Mouse (Mus musculus): ENCODE data around the gene Aldh16a1.
"Not testable (repeated sequence)": the region's sequence is repeated elsewhere in the genome, so short reads cannot be mapped to it uniquely, and the experiment has no call there.

The Aldh16a1 gene

GRCm38 (mm10) chr7:45134544-45135026 is 19.8 kb downstream of the Aldh16a1 start:
- DNase-seq (ENCODE audit: low read depth) = peak; percentile 74

GRCm38 (mm10) chr7:45133446-45134159 is 20.8 kb downstream of the Aldh16a1 start:
- no peak for DNase-seq (ENCODE audit: low read depth)

- DNase-seq (ENCODE audit: low read depth) = no peak
These were observed 22.5 kb downstream of the Aldh16a1 start for GRCm38 (mm10) chr7:45131850-45132249.

DNA sequence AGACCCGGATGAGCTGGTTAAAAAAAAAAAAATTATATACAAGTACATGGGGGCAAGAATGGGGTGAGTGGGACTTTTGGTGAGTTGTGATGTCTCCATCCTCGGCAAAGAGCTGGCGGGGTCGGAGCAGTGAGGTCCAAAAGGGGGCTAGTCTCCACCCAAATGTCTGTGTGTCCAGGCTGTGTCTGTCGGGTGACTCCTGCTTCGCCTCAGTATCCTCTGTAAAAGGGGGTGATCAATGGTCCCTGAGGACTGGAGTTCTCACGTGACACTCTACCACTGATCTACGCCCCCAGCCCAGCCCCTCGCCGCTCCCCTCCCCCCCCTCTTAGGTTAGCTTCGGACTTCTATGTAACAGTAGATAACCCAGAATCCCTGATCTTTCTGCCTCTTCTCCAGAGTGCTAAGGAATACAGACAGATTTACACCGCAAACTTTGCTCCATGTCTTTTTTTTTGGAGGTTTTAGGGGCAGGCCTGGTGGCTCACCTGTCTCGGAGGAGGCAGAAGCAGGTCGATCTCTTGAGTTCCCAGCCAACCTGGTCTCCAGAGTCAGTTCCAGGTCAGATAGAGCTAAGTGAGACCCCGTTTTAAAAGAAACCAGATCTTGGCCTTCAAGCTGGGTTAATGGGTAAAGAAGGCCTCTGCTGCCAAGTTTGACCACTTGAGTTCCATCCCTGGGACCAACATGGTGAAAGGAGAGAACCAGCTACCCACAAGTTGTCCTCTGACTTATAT is 24.4 kb downstream of the Aldh16a1 start:
- no peak for DNase-seq (ENCODE audit: low read depth)

DNA sequence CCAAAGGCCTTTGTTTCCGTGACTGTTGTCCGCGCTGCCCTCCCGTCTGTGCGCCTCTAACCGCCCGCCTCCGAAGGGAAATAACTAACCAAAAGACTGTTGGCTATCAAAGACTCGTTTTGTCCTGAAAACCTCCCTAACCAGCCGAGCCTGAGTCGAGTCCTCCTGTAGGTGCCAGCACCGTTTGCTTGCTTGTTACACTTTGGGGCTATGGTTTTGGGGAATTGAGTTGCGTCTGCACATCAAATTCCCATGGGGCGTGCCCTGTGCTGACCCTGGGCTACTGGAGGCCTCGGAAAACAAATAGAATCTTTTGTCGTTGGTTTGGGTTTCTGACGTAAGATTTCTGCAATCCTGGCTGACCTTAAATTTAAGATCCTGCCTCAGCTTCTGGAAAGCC is 25.1 kb downstream of the Aldh16a1 start:
- DNase-seq (ENCODE audit: low read depth) = no peak

GRCm38 (mm10) chr7:45128624-45129246 is 25.6 kb downstream of the Aldh16a1 start, which contains the start of gene Rpl13a:
Gene Rpl13a (minus strand): TSS chr7:45128761.
- peak; percentile 99 for DNase-seq (ENCODE audit: low read depth)

GRCm38 (mm10) chr7:45127700-45128224 is 26.6 kb downstream of the Aldh16a1 start:
- no peak for DNase-seq (ENCODE audit: low read depth)

DNA sequence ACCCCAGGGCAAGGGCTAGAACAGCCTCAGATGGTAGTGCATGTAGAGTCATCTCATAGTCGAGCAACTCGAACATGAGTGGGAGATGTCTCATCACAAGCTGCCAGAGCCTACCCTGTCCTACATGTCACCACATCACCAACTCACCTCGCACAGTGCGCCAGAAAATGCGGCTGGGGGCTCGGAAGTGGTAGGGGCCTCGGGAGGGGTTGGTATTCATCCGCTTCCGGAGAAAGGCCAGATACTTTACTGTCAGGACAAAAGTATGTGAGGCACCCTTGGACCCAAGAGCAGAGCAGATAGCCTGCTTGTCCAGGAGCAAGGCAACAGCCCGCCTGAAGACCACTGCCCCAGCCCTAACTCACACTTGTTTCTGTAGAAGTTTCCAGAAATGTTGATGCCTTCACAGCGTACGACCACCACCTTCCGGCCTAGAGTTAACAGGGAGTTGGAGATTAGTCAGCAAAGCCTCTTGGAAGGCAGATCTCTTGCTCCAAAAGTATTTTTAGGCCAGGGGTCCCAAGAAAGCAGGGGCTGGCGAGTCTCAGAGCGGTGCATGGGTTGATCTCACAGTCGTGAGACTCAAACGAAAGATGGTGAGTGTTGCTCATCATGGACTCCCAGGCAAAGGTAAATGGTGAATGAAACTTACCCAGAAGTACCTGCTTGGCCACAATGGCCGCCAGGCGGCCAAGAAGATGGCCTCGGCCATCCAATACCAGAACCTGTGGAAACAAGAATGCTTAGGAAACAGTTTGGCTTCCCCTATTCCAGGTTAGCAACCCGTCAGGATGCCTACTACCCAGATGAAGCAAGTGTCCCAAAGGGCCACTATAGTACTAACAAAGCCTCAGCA is 27.3 kb downstream of the Aldh16a1 start:
- DNase-seq (ENCODE audit: low read depth) = no peak

GRCm38 (mm10) chr7:45126147-45126843 is 28.1 kb downstream of the Aldh16a1 start:
- no peak for DNase-seq (ENCODE audit: low read depth)

GRCm38 (mm10) chr7:45125649-45126048 is 28.7 kb downstream of the Aldh16a1 start:
- DNase-seq (ENCODE audit: low read depth) = not testable (repeated sequence)

GRCm38 (mm10) chr7:45125144-45125600 is 29.2 kb downstream of the Aldh16a1 start:
- no peak for DNase-seq (ENCODE audit: low read depth)

DNA sequence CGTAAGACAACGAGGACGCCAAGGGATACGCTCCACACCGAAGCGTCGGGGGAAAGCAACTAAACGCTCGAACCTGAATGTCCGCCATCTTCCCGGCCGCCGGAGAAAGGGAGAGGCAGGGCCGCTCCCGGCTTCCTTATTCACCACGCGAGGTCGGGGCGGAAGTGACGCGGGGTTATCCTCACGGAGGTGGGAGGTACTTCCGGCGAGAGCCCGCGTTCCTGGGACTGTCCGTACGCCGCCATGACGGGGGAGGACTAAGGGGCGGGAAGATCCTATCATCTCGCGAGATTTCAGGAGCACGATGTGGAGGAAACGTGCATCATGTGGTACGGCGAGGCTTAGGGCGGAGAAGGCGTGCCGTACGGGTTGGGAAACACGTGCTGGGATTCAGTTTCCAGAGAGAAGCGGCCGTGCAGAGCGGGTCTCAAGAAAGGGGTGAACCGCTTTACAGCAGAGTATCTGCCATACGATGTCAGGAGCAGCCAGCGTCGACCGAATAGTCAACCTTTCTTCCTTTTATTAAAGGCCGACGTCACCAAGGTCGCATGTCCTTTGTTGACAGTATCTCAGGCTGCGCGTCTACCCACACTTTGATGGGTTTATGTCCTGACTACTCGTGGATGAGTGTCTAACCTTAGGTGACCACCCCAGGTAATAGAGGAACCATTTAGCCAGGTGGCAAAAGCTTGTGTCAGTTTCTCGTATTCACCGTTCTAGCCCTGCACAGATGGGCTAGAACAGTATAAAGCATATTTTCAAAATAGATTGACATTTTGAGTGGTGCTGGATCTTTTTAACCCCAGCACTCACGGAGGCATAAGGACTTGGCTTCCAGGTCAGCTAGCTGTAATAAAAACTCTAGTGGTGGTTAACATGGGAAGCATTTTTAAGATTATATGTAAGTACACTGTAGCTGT is 29.9 kb downstream of the Aldh16a1 start, which contains the start of gene Rps11:
Gene Rps11 (minus strand): TSS at position 216 of the 920 bp plus-strand sequence.
- peak; percentile 99 for DNase-seq (ENCODE audit: low read depth)

DNA sequence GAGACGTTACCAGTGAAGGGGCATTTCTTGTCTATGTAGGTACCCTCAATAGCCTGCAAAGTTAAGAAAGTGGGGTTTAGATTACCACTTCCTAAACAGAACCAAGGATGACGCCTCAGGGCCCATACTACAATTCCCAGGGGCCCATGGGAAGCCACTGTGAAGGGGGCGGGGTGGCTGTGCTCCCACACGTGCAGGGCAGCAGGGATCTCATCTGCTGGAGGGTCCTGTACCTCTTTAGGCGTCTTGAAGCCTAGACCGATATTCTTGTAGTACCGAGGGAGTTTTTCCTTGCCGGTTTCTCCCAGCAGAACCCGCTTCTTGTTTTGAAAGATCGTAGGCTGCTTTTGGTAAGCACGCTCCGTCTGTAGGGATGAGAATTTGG is 31.2 kb downstream of the Aldh16a1 start:
- DNase-seq (ENCODE audit: low read depth) = peak; percentile 63

DNA sequence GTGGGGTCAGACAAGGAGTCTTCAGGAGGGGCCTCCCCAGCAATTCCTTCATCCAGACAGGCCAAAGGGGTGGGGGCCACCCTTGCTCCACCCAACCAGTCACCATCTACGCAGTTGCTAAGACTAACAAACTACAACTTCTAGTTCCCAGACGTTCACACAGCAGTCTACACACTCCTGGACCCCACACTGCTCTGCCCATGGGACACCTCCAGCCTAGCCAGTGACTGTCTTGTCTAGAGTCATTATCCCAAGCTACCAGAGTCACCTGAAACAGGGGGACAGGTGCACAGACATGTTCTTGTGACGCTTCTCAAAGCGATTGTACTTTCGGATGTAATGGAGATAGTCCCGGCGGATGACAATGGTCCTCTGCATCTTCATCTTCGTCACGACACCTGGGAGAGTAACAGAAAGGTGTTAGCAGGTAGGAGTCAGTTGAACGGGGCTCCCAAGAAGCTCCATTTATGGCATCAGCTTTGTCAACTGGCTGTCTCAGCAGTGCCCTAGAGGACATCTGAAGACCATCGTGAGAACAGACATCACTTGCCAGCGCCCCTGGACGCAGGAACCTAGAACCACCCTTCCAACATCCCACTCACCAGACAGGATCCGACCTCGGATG is 31.7 kb downstream of the Aldh16a1 start:
- DNase-seq (ENCODE audit: low read depth) = peak; percentile 47

DNA sequence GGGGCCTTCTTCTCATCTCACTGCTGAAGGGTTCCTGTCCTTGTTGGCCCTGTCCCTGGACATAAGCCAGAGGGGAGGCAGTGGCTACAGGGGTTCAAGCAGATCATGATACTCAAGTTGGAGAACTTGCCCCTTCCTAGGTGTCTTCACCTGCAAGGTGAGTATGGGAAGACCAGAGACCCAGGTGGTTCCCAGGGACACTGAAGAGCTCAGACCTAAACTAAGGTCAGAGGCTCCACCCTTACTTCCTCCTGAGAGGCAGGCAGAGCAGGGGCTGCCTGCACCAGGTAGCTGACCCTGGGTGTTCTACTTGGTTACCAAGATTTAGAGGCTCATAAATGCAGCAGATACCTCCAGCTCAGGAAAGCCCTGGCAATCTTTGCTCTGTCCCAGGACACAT is 32.4 kb downstream of the Aldh16a1 start:
- no peak for DNase-seq (ENCODE audit: low read depth)

DNA sequence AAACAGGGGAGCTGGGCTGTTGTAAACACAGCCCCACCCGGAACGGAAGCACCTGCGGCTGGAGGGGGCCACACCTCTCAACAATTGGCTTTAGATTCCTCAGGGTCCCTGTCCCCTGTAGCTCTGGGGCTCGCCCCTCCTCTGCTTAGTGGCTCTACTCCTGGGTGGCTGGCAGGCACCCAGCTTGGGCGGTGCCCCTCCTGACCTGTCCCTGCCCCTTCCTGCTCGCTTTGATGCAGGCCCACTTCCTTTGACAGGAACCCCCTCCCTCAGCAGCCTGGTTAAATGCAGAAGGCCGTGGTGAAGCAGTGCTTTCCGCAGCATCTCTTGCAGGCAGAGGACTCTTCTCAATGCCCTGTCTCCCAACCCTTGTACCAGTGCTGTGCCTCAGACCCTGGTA is 33.0 kb downstream of the Aldh16a1 start:
- peak; percentile 90 for DNase-seq (ENCODE audit: low read depth)

DNA sequence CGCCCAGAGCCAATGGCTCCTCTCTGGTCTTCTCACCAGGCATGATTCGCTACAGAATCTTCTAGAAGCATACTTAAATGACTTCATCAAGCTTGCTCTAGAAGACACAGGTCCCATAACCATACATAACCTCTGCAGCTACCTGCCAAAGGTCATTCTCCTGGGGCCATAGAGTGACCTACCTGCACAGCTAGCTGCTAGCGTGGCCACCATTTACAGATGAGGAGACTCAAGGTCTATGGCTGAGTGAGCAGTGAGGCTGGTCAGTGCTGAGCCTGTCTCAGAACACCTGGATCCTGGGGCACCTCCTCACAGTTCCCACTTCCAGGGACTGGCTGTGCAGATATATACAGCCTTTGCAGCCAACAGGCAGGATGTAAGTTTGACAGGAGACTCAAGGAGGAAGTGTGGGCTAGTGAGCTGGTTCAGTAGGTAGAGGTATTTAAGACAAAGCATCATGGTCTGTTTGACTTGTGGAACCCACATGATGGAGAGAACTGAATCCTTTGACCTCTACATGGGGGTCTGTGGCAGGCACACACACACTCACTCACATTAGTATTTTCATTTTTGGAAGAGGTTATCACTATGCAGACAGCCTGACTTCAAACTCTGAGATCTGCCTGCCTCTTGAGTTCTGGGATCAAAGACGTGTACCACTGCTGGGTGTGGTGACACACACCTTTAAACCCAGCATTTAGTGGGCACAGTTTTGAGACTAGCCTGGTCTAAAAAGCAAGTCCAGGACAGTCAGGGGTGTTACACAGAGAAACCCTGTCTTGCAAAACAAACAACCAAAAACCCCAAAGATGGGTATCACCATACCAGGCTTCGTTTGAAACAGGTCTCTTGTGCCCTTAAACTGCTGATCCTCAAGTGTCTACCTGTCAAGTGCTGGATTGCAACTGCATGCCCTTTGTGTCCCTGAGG is 34.3 kb downstream of the Aldh16a1 start:
- DNase-seq (ENCODE audit: low read depth) = peak; percentile 58

GRCm38 (mm10) chr7:45118336-45118735 is 36.0 kb downstream of the Aldh16a1 start:
- DNase-seq (ENCODE audit: low read depth) = no peak
